Mouse (Mus musculus) cerebellum, adult 9-10 months (tissue): ENCODE data around the gene Oat.

Experiments
- DNase-seq: peaks from one replicate; pipeline ENCODE4 v3.0.0; 2022

Oat gene

GRCm38 (mm10) chr7:132576116-132576650, at the start of gene Oat:
TSS of gene Oat (minus strand) at chr7:132576398.
- DNase-seq, result peak; percentile 95

- DNase-seq, result no peak
These were observed 48.0 kb upstream of the Oat start for GRCm38 (mm10) chr7:132624161-132624560.

DNA sequence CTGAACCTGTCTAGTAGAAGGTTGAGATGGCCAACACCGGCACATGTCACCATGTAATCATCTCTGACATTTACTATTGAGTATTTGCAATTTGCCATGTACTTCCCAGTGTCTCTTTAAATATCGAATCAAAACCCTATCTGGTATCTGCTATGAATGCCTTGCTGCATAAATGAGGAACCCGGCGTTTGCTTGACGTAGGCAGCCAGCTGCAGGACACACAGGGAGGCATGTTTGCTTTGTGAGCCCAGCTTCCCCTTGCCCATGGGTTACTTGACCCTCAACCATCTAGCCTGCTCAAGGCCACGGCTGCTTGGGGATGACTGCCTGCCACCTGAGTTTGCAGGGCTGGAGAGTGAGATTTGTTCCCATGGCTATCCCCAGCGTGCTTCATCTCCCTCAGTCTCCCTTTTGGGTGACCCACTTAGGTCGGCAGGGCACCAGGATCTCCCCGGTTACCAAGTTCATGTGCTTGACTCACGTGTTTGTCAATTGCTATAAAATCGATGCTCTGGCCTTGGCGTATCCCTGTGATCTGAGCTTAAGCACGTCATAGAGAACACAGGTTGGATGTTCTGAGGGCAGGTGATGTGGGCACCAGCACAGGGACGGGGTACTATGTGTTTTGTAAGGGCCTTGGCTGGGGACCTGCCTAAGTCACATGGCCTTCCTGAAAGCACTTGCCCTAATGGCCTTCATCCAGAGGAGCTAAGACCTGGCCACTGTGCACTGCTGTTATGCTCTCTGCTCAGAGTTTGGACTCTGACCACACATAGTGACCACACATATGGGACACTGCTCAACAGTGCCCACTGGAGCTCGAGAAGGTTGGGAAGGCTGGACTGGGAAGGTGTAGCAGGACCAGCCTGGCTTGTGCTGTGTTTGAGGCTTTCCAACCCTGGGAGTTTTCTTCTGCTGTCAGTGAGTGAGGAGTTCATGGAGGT, 44.0 kb upstream of the Oat start:
- DNase-seq, result no peak

DNA sequence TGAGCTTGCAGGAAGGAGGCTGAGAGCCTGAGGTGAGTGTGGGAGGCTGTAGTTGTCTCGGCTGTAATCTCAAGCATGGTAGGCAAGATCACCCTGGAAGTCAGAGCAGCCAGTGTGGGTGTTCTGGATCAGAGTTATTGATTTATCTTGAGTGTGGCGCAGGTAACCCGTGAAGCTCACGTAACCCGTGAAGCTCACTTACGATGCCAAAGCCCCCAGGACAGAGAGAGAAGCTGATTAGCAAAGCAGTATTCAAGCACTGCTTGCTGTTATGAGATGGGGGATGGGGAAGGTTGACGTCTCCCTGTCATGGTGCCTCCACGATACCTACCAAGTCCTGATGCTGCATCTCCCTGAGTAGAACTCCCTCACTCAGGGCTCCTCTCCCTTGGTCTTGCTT, 43.4 kb upstream of the Oat start:
- no peak for DNase-seq

DNA sequence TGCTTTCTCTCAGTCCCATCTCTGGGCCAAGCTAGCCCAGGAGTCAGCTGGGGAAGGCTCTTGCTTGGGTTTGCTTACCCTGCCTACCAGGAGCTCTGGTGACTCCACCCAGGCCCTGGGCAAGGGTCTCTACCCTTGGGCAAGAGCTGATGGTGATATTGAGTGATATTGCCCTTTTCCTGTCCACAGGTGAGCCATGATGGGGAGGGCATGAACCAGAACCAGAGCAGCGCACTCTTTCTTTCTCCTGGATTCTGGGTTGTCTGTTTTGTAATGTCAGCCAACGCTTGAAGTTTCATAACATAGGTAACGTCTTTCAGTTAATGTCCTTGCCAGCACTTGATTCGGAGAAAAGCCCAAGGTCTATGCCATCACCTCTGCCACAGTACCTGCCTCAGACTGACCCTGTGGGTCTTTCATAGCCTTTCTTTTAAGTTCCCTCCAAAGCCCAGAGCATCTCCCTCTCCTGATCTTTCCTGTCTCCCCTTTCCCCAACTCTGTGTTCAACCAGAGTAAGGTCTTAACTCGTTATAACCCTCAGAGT, 40.9 kb upstream of the Oat start:
- DNase-seq, result no peak

GRCm38 (mm10) chr7:132616391-132616790, 40.2 kb upstream of the Oat start:
- no peak for DNase-seq

DNA sequence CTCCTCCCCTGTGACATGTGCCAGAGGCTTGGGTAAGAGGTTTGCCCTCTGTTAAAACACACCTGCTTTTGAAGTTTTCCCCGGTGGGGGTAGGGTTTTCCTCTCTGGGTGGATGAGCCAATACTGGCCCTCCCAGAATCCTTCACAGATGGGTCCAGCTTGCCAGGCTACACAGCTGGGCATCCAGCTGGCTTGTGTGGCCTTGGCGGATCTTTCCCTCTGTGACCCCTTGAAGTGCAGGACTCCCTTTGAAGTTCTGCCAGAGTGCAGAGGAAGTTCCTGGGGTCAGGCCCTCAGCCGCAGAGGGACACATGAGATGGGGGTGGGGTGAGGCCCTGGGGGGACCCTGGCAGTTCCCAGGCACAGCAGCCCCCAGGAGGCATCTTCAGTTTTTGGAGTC, 39.1 kb upstream of the Oat start:
- no peak for DNase-seq

GRCm38 (mm10) chr7:132611530-132611929, 35.3 kb upstream of the Oat start:
- DNase-seq, result no peak

- DNase-seq, result peak; percentile 54
These were observed 34.5 kb upstream of the Oat start, which contains the start of gene Lhpp for GRCm38 (mm10) chr7:132610468-132611318. TSS of gene Lhpp (plus strand) at chr7:132610638.

DNA sequence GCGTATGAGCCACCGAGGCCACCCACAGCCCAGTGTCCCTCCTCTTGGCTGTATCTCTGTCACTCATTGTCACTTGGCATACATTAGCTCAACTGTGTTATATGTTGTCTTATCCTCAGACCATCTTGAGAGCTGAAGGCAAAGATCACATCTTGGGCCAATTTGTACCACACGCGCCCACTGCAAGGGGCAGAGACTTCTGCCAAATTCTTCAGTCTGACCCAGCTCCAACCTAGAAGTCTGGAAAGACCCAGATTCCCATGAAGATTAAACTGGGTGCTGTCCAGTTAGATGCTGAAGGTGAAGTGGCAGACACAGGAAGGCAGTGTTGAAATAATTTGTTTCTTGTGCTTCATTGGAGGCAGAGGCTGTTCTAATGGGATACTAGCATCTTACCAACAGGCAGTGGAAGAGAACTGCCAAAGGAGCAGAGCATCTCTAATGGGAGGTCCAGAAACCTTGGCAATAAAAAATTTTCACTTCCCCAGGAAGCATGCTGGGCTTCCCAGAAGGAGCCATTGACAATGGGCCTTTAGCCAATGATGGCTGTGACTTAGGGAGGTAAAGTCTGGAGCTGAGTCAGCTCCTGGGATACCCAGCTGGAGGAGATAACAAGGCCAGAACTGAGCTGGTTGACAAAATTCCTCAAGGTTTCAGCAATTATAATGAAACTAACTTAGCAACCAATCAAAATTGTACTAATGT, 32.3 kb upstream of the Oat start:
- peak; percentile 17 for DNase-seq

GRCm38 (mm10) chr7:132605689-132606088, 29.5 kb upstream of the Oat start:
- DNase-seq, result no peak

DNA sequence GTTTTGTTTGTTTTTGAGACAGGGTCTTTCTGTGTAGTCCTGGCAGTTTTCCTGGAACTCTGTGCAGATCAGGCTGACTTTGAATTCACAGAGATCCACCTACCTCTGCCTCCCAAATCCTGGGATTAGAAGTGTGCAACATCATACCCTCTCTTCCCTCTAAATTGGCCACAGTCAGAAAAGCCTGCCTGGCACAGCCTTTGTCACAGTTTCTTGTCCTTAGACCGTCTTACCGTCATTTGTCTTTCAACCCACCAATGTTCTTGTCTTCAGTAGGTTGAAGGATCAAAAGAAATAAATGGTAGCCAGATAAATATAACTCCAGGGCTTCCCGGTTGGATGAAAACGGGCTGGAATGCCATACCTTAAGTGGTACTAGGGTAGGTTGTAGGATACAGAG, 28.5 kb upstream of the Oat start:
- DNase-seq, result no peak

DNA sequence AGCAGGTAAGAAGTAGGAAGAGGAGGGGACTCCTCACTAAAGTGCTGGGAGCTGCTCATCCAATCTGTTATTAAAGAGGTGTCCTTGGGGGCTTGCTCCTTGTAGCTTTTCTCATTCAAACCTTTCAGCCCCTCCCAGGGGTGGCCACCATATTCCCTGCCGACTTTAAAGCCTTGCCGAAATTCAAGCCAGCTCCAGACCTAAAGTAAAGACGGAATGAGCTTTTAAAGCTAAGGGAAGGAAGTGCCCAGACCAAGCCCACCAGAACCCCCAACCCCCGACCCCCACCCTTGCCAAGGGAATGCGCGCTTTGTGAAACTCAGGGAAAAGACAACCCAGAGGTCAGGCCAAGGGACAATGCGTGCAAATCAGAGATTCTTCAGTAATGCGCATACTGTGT, 24.7 kb upstream of the Oat start:
- DNase-seq, result no peak

DNA sequence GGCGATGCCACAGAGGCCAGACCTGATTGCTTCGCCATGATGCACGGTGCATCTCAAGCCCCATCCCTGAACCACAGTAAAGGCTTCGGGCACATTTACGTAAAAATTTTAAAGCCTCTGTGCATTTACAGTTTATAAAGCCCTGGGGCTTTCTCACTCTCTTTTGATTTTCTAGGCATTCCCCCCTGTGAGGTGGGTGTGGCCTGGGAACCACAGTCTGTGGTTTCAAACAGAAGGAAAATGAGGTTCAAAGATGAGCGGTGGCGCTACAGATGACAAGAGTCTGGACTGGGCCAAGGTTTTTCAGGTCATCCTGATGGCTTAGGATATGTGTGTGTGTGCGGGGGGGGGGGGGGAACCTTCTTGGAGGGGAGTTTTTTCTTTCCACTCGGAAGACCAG, 23.8 kb upstream of the Oat start:
- DNase-seq, result no peak

GRCm38 (mm10) chr7:132599071-132599975, 23.1 kb upstream of the Oat start, which contains the start of gene Nkx1-2:
TSS of gene Nkx1-2 (minus strand) at chr7:132599637.
- DNase-seq, result no peak

DNA sequence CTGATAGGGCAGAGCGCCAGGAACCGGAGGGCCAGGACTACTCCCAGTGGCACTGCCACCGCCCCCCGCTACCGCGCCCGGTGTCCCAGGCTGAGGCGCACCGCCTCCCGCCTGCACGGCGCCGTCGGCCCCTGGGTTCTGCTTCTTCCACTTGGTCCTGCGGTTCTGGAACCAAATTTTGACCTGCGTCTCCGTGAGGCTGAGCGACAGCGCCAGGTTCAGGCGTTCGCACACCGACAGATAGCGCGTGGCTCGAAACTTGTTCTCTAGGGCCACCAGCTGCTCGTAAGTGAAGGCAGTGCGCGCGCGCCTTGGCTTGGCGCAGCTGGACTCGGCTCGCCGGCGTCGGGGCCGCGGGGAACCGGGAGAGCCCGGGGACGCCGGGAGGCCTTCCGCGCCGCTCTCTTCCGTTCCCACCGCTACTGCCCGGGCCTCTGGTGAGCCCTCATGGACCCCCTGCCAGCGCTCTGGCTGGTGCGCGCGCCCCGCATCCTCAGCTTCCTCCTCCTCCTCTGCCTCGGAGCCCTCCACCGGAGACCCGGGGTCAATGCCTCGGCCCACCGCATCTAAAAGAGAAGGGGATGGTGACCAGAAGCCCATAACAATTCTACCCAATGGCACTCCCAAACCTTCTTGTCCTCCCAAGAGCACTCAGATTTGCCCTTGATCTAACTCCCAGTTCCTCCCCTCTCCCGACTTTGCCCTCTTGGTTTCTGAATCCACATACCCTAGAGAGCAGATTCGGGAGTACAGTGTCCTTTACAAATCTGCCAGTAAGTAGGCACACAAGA, 21.2 kb upstream of the Oat start:
- DNase-seq, result no peak

- no peak for DNase-seq
These were observed 20.5 kb upstream of the Oat start for GRCm38 (mm10) chr7:132596557-132597250.

GRCm38 (mm10) chr7:132595787-132596186, 19.6 kb upstream of the Oat start:
- DNase-seq, result no peak

- no peak for DNase-seq
These were observed 18.1 kb upstream of the Oat start for GRCm38 (mm10) chr7:132594325-132594724.

GRCm38 (mm10) chr7:132593762-132594161, 17.6 kb upstream of the Oat start:
- DNase-seq, result no peak
